Mouse (Mus musculus): ENCODE data around the gene Hephl1.

Gene Hephl1

DNA sequence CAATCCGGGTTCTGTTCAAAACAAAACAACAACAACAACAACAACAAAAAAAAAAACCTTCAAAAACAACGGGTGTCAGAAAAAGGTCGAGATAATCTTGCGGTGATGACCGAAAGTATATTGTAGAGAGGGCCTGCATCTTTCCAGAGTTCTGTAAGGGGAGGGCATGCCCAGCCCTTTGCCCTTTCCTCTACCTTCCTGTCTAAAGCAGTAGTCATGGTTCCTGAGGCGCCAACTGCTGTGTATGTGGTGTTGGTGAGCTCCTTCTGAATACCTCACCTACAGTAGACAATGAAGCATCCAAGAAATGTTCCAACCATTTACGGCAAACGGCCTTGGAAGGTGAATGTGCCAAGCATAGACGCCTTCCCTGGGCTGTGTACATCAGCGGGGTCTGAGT lies 66.2 kb downstream of the Hephl1 start:
- no peak for DNase-seq

DNA sequence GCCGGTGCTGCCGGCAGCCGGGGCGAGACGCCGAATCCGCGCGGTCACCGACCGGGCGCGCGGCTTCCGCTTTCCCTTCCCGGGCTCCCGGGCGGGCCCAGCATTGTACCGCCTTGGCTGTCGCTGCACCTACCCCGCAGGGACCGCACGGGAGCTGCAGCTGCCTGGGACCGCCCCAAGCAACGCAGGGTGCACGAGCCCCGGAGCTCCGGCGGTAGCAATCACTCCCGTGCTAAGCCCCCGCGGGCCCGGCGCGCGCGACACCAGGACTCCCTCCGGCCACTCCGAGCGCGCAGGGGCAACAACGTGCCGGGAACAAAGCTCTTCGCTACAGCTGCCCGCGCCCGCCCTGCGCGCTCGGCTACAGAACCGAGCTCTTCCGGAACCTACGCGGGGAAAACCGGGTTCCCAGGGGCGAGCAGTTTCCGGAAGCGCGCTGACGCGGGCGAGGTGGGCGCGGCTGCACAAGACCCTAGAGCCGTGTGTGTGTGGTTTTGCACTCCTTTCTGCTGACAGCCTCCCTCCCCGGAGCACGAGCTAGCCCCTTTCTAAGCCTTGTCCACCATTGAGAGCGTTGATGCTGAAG lies 66.7 kb downstream of the Hephl1 start, which contains the start of gene Panx1:
Gene Panx1 (minus strand): TSS at position 395 of the 586 bp plus-strand sequence.
- peak; percentile 80 for DNase-seq

DNA sequence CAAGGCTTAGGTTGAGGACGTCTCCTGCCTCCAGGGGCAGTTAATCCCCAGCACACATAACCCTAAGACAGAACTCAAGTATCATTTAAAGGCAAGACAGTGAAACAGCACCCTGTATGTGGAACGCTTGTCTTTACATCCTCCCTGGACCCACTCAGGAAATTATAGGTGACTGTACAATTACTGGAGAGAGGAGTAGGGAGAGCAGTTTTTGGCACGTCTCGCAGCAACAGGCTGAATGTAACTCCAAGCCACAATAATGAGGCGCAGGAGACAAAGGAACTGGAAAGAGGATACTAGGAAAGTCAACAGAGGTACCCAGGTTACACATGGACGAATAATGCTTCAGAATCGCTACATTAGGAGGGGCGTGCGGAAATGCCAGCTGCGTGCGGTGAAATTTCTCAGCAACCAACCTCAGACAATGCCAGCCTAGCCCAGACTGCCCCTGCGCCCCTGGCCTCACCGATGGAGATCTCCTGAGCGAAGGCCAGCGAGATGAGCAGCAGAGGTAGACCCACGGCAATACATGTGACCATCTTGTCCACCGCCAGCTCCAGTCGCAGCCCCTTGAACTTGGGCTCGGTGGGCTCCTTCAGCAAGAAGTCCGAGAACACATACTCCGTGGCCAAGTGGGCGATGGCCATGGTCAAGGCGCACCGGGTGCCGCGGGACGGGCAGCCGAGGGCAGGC lies 67.4 kb downstream of the Hephl1 start:
- no peak for DNase-seq

DNA sequence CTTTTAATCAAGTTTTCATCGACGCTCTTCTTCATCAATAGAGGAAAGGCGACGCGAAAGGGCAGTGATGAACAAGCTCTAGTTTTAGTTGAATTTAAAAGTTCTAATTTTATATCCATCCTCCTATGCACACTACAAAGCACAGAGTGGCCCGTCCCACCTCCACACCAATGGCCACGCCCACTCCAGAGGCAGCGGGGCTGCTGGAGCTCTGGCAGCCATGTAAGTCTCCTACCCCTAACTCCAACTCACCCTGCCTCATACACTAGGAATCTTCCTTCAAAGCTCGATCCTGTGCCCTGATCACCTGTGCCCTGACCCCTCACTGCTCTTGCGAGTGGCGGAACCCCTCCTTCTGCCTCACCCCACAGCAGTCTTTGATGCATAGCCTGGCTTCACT lies 70.4 kb downstream of the Hephl1 start:
- no peak for DNase-seq

DNA sequence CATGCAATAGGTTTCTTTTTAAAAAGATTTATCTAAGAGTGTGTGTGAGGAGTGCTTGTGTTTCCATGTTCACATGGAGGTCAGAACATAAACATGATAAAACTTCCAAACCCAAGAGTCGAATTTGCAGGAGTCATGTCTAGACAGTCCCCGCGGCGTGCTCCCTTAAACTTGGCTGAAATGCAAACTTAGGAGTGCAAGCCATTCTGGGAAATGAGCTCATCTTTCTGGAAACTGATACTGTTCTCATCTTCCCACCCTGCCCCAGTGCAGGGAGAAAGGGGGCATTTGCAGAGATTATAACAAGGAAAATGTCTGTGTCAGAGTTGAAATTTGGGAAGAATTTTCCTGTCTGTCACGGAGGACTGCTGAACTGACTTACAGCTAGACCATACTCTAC lies 72.1 kb downstream of the Hephl1 start:
- DNase-seq = peak; percentile 29

DNA sequence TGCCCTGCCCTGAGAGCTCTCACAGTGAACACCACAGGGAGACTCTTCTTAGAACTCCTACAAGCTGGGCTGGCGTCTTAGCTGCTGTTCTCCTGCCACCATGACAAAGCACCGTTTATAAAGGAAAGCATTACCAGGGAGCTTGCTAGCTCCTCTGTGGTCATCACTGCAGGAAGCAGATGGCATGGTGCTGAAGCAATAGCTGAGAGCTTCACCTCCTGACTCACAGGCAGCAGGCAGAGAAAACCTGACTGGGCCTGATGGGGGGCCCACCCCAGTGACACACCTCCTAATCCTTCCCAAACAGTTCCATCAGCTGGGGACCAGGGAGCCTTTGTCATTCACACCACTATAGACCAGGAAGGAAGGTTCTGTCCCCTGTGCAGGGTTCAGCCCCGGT lies 74.2 kb downstream of the Hephl1 start:
- DNase-seq = no peak

DNA sequence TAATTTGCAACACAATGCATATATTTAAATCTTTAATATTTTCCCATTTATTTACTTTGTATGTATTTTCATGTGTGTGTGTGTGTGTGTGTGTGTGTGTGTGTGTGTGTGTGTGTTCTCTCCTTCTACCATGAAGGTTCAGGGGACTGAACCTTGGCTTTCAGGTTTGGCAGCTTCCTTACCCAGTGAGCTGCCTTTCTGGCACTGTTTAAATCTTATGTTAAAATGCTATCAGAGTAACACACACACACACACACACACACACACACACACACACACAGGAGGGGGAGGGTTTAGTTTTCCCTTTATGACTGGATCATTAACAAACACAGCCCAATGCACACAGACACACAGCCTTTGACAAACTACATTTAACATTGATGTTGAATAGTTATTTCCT lies 74.7 kb downstream of the Hephl1 start:
- no peak for DNase-seq

DNA sequence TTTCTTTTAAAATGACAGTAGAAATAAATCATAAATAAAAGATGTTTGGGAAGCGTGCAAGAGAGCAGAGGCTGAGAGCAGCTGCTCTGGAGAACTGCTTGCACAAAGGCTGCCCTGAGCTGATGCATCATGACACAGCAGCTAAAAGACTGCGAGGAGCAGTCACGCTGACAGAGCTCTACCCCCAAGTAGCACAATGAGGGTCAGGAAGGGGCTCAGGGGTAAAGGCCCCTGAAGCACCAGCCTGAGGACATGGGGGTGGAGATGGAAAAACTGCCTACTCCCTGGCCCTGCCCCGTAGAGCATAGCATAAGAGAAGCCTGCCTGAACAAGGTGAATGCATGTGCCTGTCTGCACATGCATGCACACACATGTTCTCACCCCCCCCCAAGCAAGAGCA lies 75.1 kb downstream of the Hephl1 start:
- no peak for DNase-seq

DNA sequence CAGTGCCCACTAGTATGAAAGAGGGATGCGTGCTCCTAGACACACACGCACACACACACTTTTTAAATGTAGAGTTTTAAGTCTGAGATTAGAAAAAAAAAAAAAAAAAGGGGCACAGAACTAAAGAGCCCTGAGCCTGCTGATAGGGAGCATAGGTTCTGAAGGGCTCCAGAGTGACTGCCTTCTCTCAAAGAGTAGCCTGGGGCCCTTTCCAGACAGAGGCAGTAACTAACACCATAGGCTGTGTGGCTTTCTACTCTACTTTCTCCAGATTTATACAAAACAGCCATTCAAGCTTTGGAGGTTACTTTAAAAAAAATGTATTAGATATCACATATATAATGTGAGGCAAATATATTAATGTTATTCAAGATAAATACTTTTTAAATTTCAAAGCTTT lies 75.5 kb downstream of the Hephl1 start:
- no peak for DNase-seq

DNA sequence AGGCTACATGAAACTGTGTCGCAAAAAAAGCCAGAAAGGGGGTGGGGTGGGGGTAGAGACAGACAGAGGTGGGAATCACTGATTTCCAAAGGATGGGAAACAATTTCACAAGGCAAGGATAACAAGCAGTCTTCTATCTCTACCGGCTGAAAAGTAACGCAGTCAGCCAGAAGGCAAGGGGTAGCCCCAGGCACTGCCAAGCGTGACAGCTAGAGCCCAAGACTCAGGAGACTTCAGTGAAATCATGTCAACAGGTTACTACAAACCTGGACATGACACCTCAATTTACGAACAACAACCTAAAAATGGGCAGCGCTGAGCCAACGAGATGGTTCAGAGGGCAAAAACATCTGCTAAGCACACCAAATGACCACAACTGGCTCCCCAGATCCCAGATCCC lies 75.9 kb downstream of the Hephl1 start:
- no peak for DNase-seq

DNA sequence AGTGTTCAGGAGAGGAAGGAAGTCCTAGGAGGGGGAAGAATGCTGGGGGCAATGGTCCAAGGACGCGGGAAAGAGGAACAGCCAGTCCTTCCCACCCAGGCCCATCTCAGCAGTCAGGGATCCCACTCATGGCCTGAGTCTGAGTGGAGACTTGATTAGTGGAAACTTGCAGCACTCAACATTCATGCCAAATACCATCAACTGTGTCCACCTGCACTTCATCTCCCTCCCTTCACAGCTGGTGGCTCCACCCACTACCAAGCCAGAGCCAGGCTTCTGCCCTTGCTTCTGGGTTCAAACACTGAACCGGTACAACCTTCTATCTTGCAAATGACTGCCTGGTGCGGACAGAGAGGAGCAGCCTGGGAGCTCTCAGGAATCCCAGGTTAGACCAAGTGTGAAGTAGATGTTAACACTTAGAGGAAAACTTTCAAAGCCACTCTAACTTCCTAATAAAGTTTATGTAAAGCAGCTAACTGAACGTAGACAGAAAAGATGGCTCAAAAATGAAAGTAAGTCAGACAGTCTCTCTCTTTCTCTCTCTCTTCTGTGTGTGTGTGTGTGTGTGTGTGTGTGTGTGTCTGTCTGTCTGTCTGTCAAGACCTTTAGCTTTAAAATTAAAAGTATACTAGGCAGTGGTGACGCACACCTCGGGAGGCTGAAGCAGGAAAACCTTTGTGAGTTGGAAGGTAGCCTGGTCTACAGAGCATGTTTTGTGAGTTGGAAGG lies 77.2 kb downstream of the Hephl1 start:
- DNase-seq = peak; percentile 78

DNA sequence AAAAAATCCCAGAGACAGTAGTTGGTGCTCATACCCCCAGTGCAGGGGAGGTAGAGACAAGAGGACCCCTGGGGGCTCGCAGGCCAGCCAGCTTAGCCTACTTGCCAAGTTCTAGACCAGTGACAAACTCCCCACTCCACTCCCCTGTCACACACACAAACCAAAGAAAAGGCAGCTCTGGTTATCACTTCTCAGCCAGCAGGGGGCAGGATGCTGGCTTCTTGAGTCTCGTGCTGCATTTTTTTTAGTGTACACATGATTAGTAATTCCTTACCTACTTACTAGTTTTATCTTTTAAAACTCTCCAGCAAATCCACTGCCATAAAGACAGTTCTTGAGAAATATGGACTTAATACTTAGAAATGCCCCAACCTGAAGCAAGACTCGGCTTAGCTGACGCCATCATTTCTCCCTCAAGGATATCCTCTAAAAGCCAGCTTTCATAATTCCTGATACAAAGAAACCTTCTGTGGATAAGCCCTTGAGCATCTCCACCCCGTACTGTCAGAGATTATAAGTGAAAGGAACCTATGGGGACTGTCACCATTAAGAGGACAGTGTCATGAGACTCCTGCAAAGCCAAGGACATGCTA lies 78.2 kb downstream of the Hephl1 start:
- peak; percentile 51 for DNase-seq

DNA sequence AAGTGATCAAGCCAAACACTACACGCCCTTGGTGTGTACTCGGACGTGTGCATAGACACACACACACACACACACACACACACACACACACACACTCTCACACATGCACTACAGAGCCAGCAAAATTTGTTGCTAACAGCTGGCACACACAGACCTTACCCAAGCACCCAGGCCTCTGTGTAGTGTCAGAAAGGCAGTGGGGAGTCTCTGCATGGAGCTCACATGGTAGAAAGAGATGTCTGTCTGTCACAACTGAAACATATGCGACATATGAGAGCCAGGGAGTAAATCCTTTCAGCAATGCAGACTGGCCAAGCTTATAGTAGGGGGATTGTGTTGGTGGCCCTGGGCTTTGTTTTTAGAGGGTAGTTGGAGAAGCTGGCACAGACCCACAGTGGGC lies 79.1 kb downstream of the Hephl1 start:
- DNase-seq = no peak

DNA sequence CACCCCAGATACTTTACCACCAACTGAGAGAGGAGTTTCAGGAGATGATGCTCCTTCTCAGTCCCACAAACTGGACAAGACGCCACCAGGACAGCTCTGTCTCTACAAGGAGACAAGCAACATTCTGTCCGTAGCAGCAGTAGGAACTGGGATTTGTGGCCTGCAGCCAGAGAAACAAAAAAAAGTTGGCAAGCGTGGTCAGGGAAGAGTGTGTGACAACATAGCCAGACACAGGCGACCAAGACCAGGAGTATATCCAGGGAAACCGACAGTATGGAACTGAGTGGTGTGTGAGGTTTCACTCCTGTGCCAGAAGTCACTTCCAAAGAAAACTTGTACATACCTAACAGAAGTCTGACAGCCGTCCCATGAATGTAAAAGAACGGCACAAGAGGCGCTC lies 81.1 kb downstream of the Hephl1 start:
- peak; percentile 91 for DNase-seq

DNA sequence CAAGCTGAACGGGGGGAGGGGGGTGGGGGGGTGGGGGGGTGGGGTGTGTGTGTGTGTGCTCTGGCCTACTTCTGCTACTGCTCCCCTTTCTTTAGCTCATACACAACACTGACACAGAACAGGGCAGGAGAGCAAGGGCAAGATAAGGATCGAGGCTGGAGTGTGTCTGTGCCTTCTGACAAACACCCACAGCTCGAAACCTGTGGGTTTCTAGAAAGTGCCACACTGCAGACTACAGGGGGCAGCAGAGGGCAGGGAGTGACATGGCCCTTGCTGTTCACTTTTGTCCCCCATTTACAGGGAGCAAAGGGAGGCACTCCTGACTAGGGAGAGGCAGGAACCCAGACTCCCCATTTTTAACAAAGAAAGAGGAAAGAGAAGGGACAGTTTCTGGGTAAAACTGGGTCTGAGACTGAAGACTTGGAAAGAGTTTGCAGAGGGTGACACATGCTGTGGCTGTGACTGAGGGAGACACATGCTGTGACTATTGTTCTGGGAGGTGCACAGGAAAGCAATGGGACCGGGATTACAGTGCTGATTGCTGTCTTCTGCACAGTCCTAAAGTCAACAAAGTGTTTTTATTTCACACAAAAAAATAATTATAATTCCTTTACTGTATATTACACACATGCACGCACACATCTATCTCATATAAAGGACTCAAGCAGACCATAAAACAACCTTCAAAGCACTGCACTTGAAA lies 82.7 kb downstream of the Hephl1 start:
- peak; percentile 77 for DNase-seq

DNA sequence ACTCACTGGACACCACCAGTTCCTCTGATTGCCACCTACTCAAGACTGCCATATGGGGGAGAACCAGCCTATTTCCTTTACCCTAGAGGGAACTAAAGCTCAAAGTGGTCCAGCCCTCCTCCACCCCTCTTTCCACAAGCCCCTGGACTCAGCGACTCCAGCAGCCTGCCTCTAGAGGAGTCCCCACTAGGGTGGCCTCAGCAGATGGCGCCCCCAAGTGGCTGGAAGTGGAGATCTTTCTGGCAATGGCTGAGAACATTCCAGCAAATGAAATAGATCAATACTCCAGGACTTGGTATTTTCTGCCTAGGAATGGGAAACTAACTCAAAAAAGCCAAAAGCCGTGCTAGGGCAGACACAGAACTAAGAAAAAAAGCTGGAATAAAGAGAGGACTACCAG lies 84.2 kb downstream of the Hephl1 start:
- no peak for DNase-seq

DNA sequence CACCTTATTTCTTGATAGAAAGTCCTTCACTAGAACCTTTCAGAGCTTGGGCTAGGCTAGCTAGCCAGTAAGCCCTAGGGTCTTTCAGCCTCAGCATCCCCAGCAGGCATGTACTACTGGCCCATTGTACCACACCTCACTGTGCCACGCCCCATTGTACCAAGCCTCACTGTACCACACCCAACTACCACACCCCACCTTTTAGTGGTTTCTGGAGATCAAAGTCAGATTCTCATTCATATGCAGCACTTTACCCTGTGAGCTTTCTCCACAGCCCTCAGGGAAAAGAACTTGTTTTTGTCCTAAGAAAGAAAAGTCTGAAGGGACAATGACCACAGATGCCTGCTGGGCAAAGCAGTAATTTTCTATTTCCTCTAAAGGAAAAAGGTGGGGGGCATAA lies 88.9 kb downstream of the Hephl1 start:
- no peak for DNase-seq

DNA sequence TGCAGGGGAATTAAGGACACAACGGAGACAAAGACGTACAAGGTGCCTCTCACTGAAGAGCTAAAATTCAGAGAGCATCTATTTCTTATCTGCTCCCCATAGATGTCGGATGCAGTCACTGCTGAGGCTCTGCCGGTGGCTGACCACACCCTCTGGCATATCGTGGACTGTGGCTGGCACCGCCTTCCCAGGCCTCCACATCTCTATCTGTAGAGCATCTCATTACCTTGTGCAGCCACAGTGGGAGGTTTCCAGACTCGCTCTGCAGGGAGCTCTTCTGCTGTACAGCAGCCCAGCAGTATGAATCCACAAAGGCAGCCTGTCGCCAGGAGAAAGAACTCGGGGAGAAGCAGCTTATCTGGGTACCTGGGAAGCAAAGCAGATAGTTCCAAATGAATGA lies 90.8 kb downstream of the Hephl1 start:
- no peak for DNase-seq

DNA sequence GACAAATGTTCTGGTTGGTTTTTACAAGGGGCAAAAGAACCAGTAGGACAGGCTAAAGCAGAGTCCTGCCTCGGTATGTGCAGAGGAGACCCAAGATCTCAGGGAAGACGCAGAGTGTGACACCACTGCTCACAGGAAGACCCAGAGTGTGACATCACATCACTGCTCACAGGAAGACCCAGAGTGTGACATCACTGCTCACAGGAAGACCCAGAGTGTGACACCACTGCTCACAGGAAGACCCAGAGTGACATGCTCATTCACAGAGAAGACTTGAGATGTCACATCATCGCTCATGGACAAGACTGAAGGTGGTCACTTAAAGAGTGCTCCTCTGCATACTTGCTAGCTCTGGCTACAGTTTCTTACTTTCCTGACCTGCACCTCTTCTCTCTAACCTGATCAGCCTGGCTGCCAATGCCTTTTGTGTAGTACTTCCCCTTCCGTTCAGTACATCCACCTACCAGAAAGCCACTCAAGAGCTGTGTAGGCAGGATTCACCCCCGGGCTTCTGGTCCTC lies 91.3 kb downstream of the Hephl1 start:
- no peak for DNase-seq

DNA sequence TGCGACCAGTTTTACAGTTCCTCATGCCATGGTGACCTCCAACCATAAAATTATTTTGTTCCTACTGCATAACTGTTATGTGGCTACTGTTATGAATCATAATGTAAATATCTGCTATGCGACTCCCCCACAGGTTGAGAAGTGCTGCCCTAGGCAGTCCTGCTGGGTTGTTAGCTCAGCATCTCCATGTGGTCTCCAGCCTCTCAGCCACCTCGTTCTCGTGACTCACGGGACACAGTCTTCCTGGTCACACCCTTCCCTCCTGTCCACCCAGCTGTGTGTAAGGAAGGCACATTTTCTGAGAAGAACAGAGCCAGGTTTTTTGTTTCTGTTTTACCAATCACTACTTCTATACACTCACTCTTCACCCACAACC lies 93.2 kb downstream of the Hephl1 start:
- DNase-seq = no peak

DNA sequence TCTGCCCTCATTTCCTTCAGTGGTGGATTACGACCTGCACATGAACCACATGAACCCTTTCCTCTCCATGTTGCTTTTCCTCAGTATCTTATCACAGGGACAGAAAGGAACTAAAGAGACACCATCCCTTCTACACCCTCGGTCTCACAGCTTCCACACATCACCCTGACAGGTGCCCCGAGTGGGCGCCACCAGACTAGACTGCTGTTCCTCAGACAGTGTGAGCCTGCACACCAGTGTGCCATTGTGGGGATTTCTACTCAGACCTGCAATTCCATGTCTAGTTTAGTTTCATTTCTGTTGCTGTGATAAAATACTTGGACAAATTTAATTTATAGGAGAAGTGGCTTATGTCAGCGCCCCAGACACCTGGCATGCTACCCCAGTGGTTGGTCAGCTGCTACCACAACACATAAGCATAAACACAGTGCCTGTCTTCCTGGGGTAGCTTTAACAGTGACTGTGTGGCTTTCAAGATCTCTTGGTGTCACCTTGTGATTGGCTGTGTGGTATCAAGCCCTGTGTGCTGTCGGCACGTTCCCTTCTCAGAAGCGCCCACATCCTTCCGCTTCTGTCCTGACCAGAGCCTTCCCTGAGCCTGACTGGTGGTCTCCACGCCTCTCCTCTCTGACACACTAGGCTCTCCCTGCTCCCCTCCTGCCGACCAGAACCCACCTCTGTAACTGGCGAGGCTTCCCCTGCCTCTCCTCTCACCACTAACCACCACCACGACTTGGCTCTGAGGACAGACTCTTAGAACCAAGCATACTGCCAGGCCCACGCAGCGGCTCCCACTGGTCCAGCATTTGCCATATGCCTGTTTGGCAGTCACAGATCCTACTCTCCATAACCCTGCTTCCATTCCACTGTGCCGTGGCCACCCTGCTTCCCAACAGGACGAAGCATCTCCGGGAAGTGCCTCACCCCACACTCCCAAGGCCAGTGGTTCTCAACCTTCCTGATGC lies 93.8 kb downstream of the Hephl1 start:
- no peak for DNase-seq

All from lung, postnatal 10 days (tissue).